Mouse (Mus musculus) forelimb bud, embryonic 11.5 days (tissue): ENCODE data around the gene Cltc.
"Not testable (repeated sequence)": the region's sequence is repeated elsewhere in the genome, so short reads cannot be mapped to it uniquely, and the experiment has no call there.

Experiments
- DNase-seq: peaks from one replicate; pipeline ENCODE4 v3.0.0-alpha.2; 2012; ENCODE audit warnings: low read depth, low spot score

The Cltc gene

DNA sequence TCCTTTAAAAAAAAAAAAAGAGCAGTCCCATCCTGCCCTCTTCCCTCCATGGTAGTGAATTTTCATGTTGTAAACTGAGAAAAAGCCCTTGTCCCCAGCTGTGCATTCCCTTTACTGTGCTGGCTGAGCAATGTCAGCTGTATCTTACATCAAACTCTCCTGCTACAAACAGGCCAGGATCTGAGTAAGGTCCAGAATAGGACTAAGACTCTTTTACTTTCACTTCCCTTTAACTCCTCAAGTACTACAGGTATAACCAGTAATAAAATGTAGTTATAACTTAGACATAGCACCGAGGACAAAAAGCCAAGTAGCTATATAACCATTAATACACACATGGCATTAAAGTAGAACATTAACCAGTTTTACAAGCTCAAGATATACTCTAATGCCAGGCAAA lies 18.4 kb downstream of the Cltc start:
- DNase-seq, result no peak

GRCm38 (mm10) chr11:86738308-86738707 lies 19.1 kb downstream of the Cltc start:
- not testable (repeated sequence) for DNase-seq

DNA sequence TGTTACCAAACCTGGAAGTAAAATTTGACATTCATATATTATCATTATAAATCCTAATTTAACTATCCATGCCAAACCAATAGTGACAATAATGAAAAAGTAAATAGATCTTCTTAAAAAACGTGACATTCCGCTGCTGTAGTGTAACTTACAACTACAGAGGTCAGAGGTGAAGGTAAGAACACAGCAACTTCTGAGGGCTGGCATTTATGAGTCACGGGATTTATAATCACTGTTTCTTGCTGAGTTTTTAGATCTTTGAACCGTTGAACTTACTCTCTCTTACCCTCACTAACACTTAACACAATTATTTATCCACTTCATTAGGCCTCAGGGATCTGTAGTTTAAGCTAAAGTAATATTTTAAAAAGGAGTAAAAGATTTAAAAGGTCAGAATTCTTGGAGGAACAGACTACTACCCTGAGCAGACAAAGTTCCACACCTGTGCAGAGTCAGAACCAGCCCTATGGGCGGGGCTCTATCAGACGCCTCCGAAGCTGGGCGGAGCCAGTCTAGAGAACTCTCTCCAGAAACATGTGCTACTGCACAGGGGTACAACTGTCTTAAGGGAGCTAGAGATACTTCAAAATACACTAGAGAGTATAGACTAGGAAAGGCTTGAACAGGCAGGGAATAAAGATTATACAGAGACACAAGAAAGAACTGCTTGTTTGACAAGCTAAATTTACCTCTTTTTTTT lies 19.9 kb downstream of the Cltc start:
- no peak for DNase-seq

- DNase-seq, result no peak
These were observed 22.4 kb downstream of the Cltc start for GRCm38 (mm10) chr11:86734993-86735392.

GRCm38 (mm10) chr11:86734241-86734939 lies 23.0 kb downstream of the Cltc start:
- DNase-seq, result no peak

DNA sequence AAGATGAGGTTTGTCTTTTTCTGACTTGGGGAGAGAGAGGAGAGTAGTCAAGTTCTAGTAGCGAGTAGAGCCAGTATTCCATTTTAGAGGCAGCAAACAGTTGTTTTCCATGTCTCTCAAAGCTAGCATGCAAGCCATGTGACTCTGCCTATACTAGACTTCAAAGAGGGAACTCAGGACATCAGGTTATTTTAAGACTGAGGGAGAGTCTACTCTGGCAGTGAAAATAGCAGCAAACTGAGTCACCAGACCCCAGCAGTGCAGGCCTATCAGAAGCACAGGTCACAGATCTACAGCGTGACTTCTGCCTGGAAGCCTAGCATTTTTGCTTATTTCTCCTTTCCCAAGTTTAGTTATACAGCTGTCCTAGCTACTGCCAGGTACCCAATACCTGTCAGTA lies 25.9 kb downstream of the Cltc start:
- DNase-seq, result no peak

- DNase-seq, result no peak
These were observed 31.8 kb downstream of the Cltc start for GRCm38 (mm10) chr11:86725607-86726006.

DNA sequence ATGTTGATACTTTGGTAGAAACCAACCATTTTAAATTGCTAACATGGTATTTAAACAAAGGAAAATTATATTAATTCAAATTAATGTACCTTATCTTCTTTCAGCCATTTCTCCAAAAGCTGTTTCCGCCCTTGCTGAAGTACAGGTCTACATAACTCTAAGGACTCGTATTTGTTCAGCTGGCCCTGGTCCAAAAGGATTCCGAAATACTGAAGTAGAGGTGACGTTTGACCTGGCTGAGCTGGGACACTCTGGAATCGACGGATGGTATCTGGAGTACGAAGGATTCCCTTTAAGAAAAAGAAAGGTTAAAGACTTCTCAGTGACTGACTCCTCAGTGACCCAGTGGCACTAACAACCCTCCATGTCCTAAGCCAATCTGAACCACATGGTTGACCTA lies 32.4 kb downstream of the Cltc start:
- DNase-seq, result no peak

- no peak for DNase-seq
These were observed 33.4 kb downstream of the Cltc start for GRCm38 (mm10) chr11:86724004-86724403.

DNA sequence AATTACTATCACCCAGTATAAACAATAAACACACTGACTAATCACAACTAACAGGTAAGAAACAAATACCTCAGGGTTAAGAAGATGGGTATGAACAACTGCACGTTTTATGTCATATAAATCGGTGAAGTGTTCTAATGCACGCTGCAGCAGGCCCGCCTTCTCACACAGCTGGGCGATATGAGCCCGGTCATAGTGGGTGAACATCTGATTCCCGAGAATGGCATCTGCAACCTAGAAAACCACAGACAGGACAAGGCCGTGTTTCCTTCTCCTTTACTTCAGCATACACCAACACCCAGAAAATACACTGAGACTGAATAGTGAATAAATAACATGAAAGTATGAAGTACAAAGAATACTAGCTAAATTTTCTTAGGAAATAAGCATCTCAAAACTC lies 38.0 kb downstream of the Cltc start:
- no peak for DNase-seq

GRCm38 (mm10) chr11:86718369-86718768 lies 39.0 kb downstream of the Cltc start:
- DNase-seq, result no peak

DNA sequence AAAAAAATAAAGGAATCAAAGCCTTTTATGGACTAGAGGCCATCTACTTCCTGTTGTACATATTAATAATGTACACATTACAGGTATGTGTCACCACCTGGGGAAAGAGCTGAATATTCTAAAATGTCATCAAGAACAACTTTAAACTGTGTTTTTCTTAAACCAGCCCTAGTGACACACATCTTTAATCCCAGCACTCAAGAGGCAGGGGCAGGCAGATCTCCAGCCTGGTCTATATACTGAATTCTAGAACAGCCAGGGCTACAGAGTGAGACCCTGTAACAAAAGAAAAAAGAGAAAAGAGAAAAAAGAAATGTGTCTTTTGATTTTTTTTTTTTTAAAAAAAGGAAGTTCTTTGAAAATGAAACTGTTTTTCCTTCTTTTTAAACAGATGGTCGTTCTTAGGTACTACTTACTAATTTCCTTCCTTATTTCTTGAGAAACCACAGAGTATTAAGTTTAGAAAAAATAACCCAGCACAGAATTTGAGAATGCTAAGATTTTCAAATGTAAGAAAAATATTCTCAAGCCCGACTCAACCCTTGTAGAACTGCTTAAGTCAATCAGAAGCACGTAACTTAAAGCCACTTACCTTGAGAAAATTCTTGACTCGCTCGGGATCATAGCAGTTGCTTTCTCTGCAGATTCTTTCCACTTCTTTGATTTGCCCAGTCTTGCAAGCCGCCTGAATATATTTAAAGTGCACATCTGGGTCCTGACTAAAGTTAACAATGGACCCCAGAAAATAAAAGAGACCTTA lies 39.9 kb downstream of the Cltc start:
- no peak for DNase-seq

GRCm38 (mm10) chr11:86714606-86715005 lies 42.8 kb downstream of the Cltc start:
- no peak for DNase-seq

DNA sequence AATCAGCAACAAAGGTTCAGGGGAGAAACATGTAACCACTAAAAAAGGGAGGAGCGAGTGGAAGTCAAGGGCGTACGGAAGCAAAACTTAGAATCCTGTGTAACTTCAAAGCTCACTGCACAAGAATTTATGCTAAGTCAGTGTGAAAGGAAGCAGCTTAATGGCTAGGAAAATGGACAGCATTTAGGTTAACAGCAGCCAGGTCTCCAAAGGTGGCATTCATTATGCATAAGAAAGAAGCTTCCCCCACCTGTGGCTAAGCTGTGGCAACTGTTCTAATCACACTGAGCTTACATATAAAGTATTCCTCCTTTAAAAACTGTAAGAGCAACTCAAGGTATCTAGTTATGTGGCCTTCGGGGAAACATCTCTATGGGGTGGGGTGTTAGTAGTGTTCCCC lies 56.2 kb downstream of the Cltc start:
- DNase-seq, result no peak

GRCm38 (mm10) chr11:86695461-86695860 lies 61.9 kb downstream of the Cltc start:
- no peak for DNase-seq

GRCm38 (mm10) chr11:86692546-86692945 lies 64.8 kb downstream of the Cltc start:
- DNase-seq, result no peak

- no peak for DNase-seq
These were observed 65.4 kb downstream of the Cltc start for GRCm38 (mm10) chr11:86691956-86692355.

GRCm38 (mm10) chr11:86691482-86691881 lies 65.9 kb downstream of the Cltc start:
- no peak for DNase-seq

GRCm38 (mm10) chr11:86690383-86690782 lies 67.0 kb downstream of the Cltc start:
- DNase-seq, result no peak

DNA sequence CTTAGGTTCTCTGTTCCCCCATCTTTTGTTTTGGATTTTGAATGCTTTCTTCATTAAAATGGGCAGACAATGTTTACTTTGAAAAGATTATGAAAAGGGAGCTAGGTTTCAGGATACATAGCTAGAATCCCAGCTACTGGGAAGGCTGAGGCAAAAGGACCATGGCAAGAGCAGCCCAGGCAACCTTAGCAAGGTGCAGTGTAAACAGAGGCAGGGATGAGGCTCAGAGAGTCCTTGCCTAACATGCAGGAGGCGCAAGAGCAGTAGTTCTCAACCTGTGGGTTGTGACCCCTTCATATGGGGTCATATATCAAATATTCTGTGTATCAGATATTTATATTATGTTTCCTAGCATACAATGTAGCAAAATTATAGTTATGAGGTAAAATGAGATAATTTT lies 72.0 kb downstream of the Cltc start:
- no peak for DNase-seq

- no peak for DNase-seq
These were observed 73.0 kb downstream of the Cltc start for GRCm38 (mm10) chr11:86684126-86685012.
